Mouse (Mus musculus): ENCODE measurements around the gene Ninj1.

Gene Ninj1

GRCm38 (mm10) chr13:49233792-49234572 lies 46.7 kb downstream of the Ninj1 start:
- DNase-seq (ENCODE audit: low spot score) = no peak

- peak; percentile 13 for DNase-seq (ENCODE audit: low spot score)
Measured at GRCm38 (mm10) chr13:49234711-49235110, 47.4 kb downstream of the Ninj1 start.

- DNase-seq (ENCODE audit: low spot score) = no peak
Measured at GRCm38 (mm10) chr13:49237617-49238016, 50.3 kb downstream of the Ninj1 start.

GRCm38 (mm10) chr13:49238737-49239136 lies 51.5 kb downstream of the Ninj1 start:
- no peak for DNase-seq (ENCODE audit: low spot score)

- peak; percentile 95 for DNase-seq (ENCODE audit: low spot score)
Measured at GRCm38 (mm10) chr13:49242321-49243065, 55.2 kb downstream of the Ninj1 start.

- no peak for DNase-seq (ENCODE audit: low spot score)
Measured at GRCm38 (mm10) chr13:49243492-49243891, 56.2 kb downstream of the Ninj1 start.

GRCm38 (mm10) chr13:49245251-49245650 lies 58.0 kb downstream of the Ninj1 start:
- no peak for DNase-seq (ENCODE audit: low spot score)
